Mouse (Mus musculus) neural tube, embryonic 13.5 days (tissue): ENCODE results near the gene Phactr1. TPM values are rescaled to one million over a fixed set of nuclear protein-coding genes. Genes with fewer than 3 reads are reported as not detected.

ENCODE experiments used
- ATAC-seq: fragments of 200-750 bp; cut with Nextera tagmentation; 2 replicates; pipeline ENCODE4 v1.8.0; 2017; ENCODE audit warnings: low read depth, mild to moderate bottlenecking, moderate TSS enrichment, moderate library complexity
- H3K27ac ChIP-seq: fragments of 300-500 bp; sonication (generic); replicated peaks from 2 replicates; pipeline ENCODE4 v1.5.1; 2015; ENCODE audit warnings: moderate library complexity, mild to moderate bottlenecking, inconsistent platforms
- H3K27me3 ChIP-seq: fragments of 300-500 bp; sonication (generic); 2 replicates; pipeline ENCODE4 v1.6.1; 2015; ENCODE audit warnings: mild to moderate bottlenecking, inconsistent platforms
- H3K36me3 ChIP-seq: fragments of 300-500 bp; sonication (generic); 2 replicates; pipeline ENCODE4 v1.6.1; 2015; ENCODE audit warnings: mild to moderate bottlenecking, inconsistent platforms
- H3K4me1 ChIP-seq: fragments of 300-500 bp; sonication (generic); replicated peaks from 2 replicates; pipeline ENCODE4 v1.6.1; 2015; ENCODE audit warnings: inconsistent platforms
- H3K4me2 ChIP-seq: fragments of 300-500 bp; sonication (generic); 2 replicates; pipeline ENCODE4 v1.6.1; 2015; ENCODE audit warnings: inconsistent platforms, mild to moderate bottlenecking, moderate library complexity
- H3K4me3 ChIP-seq: fragments of 300-500 bp; sonication (generic); 2 replicates; pipeline ENCODE4 v1.5.1; 2015; ENCODE audit warnings: mild to moderate bottlenecking, inconsistent platforms
- H3K9ac ChIP-seq: fragments of 300-500 bp; sonication (generic); 2 replicates; pipeline ENCODE4 v1.6.1; 2015; ENCODE audit warnings: moderate library complexity, mild to moderate bottlenecking, inconsistent platforms
- H3K9me3 ChIP-seq: fragments of 300-500 bp; sonication (generic); 2 replicates; pipeline ENCODE4 v1.6.1; 2016; ENCODE audit warnings: inconsistent platforms
- WGBS: fragments of 180-500 bp; shearing (Covaris S2); methylation state at CpG from one replicate; pipeline ENCODE4 v1.1.7; 2015; 5-methylcytosine and 5-hydroxymethylcytosine counted together
- polyA plus RNA-seq: library from polyadenylated mRNA; unstranded; fragments of >200 nt; fragmentation: Nextera tagmentation; extraction: Ambion mirVana; gene quantifications from 2 replicates; pipeline ENCODE4 v1.2.1, GENCODE M21; 2015

Phactr1 gene
- polyA plus RNA-seq, 1 experiment from 2014 or later = 50.3 TPM

- H3K9ac ChIP-seq = no peak overlapping the region
- H3K4me2 ChIP-seq = no peak overlapping the region
- no peak overlapping the region for H3K4me3 ChIP-seq
- peaks cover 21% of the 10 kb centered on the region for H3K4me1 ChIP-seq
- H3K27me3 ChIP-seq = no peaks in the 10 kb centered on the region
- WGBS = 88% methylated on average over 12 of the region's 12 CpGs
- H3K9me3 ChIP-seq = no peaks in the 10 kb centered on the region
- no peaks in the 10 kb centered on the region for H3K36me3 ChIP-seq
- no peak overlapping the region for H3K27ac ChIP-seq
- no peak for ATAC-seq
Measured at GRCm38 (mm10) chr13:42906990-42907389, 226.6 kb downstream of the Phactr1 start.

DNA sequence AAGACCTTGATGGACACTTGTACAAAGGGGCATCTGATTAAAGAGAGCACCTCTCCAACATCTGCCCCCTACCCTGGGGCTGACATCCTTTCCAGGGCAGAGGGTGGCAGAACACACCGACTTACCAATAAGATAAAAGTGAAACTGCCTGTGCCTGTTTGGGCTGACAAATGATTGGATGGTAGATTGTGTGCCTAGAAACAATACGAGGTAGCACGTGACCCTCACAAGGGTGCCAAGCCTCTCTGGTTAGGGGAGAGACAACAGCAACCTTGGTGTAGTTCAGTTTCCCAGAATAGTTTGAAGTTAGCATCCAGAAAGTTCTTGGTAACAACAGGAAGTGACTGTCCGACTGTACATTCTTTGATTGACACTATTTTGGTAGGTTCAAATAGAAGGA, 234.7 kb downstream of the Phactr1 start:
- 72% methylated on average over 4 of the region's 4 CpGs for WGBS
- Histone ChIP-seq H3K4me3 (no peak overlapping the region), H3K9ac (no peak overlapping the region), H3K9me3 (no peaks in the 10 kb centered on the region), H3K36me3 (no peaks in the 10 kb centered on the region), H3K27ac (no peak overlapping the region), H3K4me2 (no peak overlapping the region), H3K4me1 (peaks cover 23% of the 10 kb centered on the region), H3K27me3 (peaks cover 21% of the 10 kb centered on the region)
- ATAC-seq = no peak

DNA sequence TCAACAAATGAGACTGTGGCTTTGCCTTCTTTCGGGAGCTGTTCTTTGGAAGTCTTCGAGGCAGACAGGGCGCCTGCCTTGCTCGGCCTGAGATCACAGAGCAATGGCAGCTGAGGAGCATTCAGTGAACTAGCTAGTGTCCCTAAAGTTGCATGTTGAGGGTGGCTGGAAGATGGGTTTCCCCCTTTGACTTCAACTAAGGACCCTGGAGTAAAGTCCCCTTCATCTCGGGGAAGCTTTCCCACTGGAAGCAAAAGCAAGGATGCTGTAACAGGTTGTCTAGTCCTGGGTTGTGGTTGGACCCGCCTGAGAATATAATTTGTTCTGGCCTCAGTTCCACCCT, 235.4 kb downstream of the Phactr1 start:
- Histone ChIP-seq H3K4me1 (peaks cover 23% of the 10 kb centered on the region), H3K9me3 (no peaks in the 10 kb centered on the region), H3K4me3 (peak overlapping the region; percentile 57), H3K27ac (no peak overlapping the region), H3K4me2 (peak overlapping the region; percentile 99), H3K9ac (peak overlapping the region; percentile 79; the same call in 1 of the 2 replicates), H3K27me3 (peaks cover 21% of the 10 kb centered on the region), H3K36me3 (no peaks in the 10 kb centered on the region)
- WGBS = 19% methylated on average over 6 of the region's 6 CpGs
- ATAC-seq = no peak

GRCm38 (mm10) chr13:42916194-42917033, 236.0 kb downstream of the Phactr1 start:
- peak overlapping the region; percentile 57 for H3K4me3 ChIP-seq
- no peak overlapping the region for H3K27ac ChIP-seq
- ATAC-seq = peak; percentile 68
- peaks cover 23% of the 10 kb centered on the region for H3K4me1 ChIP-seq
- H3K36me3 ChIP-seq = no peaks in the 10 kb centered on the region
- WGBS = under 1% methylated on average over 74 of the region's 74 CpGs
- H3K9ac ChIP-seq = peak overlapping the region; percentile 79
- no peaks in the 10 kb centered on the region for H3K9me3 ChIP-seq
- H3K4me2 ChIP-seq = peak overlapping the region; percentile 99
- peaks cover 23% of the 10 kb centered on the region for H3K27me3 ChIP-seq

DNA sequence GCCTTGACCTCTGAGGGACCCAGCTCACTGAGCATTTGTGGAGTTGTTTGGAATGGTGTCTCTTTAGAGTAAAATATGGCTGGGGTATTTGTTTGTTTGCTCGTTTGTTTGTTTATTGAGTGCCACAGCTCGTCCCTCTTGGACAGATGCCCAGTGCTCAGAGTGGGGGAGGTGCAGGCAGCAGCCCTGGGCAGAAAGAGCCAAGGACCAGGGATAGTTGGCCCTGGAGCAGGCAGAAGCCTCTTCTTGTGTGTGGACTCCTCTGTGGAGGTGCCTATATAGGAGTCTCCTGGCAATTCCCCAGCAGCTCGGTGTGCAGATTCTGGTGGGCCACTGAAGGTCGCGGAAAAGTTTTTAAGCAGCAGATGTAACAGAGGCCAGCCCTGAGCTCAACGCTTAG, 236.8 kb downstream of the Phactr1 start:
- H3K4me3 ChIP-seq = peak overlapping the region; percentile 57
- H3K27me3 ChIP-seq = peaks cover 23% of the 10 kb centered on the region
- peak overlapping the region; percentile 79; the same call in 1 of the 2 replicates for H3K9ac ChIP-seq
- H3K36me3 ChIP-seq = no peaks in the 10 kb centered on the region
- peaks cover 23% of the 10 kb centered on the region for H3K4me1 ChIP-seq
- peak overlapping the region; percentile 99 for H3K4me2 ChIP-seq
- H3K9me3 ChIP-seq = no peaks in the 10 kb centered on the region
- WGBS = 36% methylated on average over 6 of the region's 6 CpGs
- peak; percentile 73 for ATAC-seq
- no peak overlapping the region for H3K27ac ChIP-seq

- H3K4me1 ChIP-seq = peaks cover 23% of the 10 kb centered on the region
- peaks cover 16% of the 10 kb centered on the region for H3K27me3 ChIP-seq
- H3K9ac ChIP-seq = no peak overlapping the region
- no peak for ATAC-seq
- no peak overlapping the region for H3K4me2 ChIP-seq
- H3K27ac ChIP-seq = no peak overlapping the region
- H3K4me3 ChIP-seq = no peak overlapping the region
- H3K36me3 ChIP-seq = no peaks in the 10 kb centered on the region
- no peaks in the 10 kb centered on the region for H3K9me3 ChIP-seq
- WGBS = 90% methylated on average over 2 of the region's 2 CpGs
Measured at GRCm38 (mm10) chr13:42920062-42920461, 239.6 kb downstream of the Phactr1 start.

- no peak overlapping the region for H3K9ac ChIP-seq
- peaks cover 5% of the 10 kb centered on the region; the same call in 1 of the 2 replicates for H3K27me3 ChIP-seq
- H3K9me3 ChIP-seq = no peaks in the 10 kb centered on the region
- ATAC-seq = no peak
- H3K36me3 ChIP-seq = no peaks in the 10 kb centered on the region
- H3K4me3 ChIP-seq = no peak overlapping the region
- peaks cover 9% of the 10 kb centered on the region for H3K4me1 ChIP-seq
- no peak overlapping the region for H3K4me2 ChIP-seq
- no peak overlapping the region for H3K27ac ChIP-seq
- 95% methylated on average over 10 of the region's 10 CpGs for WGBS
Measured at GRCm38 (mm10) chr13:42921769-42922450, 241.5 kb downstream of the Phactr1 start.

DNA sequence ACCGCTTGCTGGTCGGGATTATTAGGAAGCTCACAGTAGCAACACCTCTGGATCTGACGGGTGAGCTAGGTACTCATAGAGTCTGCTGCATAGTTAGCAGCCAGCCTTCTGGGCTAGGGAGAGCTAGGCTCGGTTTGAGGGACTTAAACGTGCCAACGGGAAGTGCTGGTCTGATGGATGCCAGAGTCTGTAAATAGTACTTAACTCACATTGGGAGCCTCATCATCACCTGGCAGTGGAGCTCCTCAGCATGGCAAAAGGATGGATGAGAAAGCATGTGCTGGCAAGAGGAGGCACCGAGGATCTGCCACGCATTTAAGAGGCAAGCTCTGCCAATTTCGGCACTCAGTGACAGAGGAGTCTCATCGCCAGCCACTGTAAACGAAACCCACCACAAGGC, 247.4 kb downstream of the Phactr1 start:
- WGBS = 96% methylated on average over 11 of the region's 11 CpGs
- no peak overlapping the region for H3K4me3 ChIP-seq

GRCm38 (mm10) chr13:42929529-42930235, 249.3 kb downstream of the Phactr1 start:
- H3K4me2 ChIP-seq = no peak overlapping the region
- no peaks in the 10 kb centered on the region; the same call in 1 of the 2 replicates for H3K9me3 ChIP-seq
- H3K4me1 ChIP-seq = peaks cover 11% of the 10 kb centered on the region
- peaks cover 5% of the 10 kb centered on the region; the same call in 1 of the 2 replicates for H3K36me3 ChIP-seq
- no peak overlapping the region for H3K27ac ChIP-seq
- peaks cover 4% of the 10 kb centered on the region; the same call in 1 of the 2 replicates for H3K27me3 ChIP-seq
- H3K9ac ChIP-seq = no peak overlapping the region
- no peak for ATAC-seq
- H3K4me3 ChIP-seq = no peak overlapping the region
- 54% methylated on average over 10 of the region's 10 CpGs for WGBS

More for the DNA sequence above, 247.4 kb downstream of the Phactr1 start:
- peaks cover 4% of the 10 kb centered on the region; the same call in 1 of the 2 replicates for H3K27me3 ChIP-seq
- no peaks in the 10 kb centered on the region; the same call in 1 of the 2 replicates for H3K9me3 ChIP-seq
- 0 out of 2 replicates have a peak, but pooled peaks cover 3% of the 10 kb centered on the region for H3K4me1 ChIP-seq
- ATAC-seq = no peak
- H3K36me3 ChIP-seq = peaks cover 5% of the 10 kb centered on the region; the same call in 1 of the 2 replicates
- H3K27ac ChIP-seq = no peak overlapping the region
- H3K9ac ChIP-seq = no peak overlapping the region
- no peak overlapping the region for H3K4me2 ChIP-seq

GRCm38 (mm10) chr13:42932046-42932445, 251.6 kb downstream of the Phactr1 start:
- Histone ChIP-seq H3K9ac (no peak overlapping the region), H3K36me3 (peaks cover 5% of the 10 kb centered on the region; the same call in 1 of the 2 replicates), H3K4me2 (no peak overlapping the region), H3K4me1 (peaks cover 16% of the 10 kb centered on the region), H3K27me3 (peaks cover 8% of the 10 kb centered on the region), H3K4me3 (no peak overlapping the region), H3K9me3 (no peaks in the 10 kb centered on the region; the same call in 1 of the 2 replicates), H3K27ac (no peak overlapping the region)
- ATAC-seq = no peak
- 95% methylated on average over 5 of the region's 5 CpGs for WGBS

DNA sequence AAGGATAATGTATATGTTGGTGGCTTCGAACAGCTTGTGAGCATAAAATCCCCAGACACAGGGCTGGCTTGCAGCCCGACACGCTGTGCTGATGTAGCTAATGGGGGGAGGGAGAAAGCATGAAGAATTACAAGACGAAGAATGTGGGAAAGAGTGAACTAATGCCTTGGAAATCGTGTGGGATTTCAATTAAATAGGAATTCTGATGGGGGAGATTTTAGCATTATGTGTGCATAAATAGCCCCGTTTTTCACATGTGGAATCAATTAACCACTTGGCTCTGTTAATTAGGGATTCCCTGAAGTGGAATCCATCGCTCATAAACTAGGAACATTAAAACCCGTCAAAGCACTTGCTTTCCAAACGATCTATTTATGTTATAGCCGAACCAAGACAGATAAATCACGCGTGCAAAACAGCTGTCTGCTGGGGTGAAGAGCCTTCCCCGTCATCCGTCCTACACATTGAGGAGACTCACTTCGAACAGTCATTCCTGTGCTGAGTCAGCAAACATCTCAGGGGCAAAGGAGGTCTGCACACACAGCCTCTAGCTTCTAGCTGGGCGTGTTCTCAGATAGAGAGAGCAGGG, 254.2 kb downstream of the Phactr1 start:
- ATAC-seq = peak; percentile 87
- Histone ChIP-seq H3K9me3 (no peaks in the 10 kb centered on the region), H3K4me3 (no peak overlapping the region), H3K27ac (peak overlapping the region; percentile 20), H3K4me1 (peaks cover 15% of the 10 kb centered on the region), H3K4me2 (peak overlapping the region; percentile 26), H3K9ac (no peak overlapping the region), H3K27me3 (peaks cover 8% of the 10 kb centered on the region), H3K36me3 (no peaks in the 10 kb centered on the region)
- WGBS = 26% methylated on average over 16 of the region's 16 CpGs
